Mouse (Mus musculus): ENCODE measurements at regions not wholly inside any gene's neighbourhood (a gene's known extent, or its start where the extent isn't known, plus 50 kb on each side); places are given as distances from the start of the nearest gene placed in this dataset.

- no peak for DNase-seq (ENCODE audit: low spot score in 2 of 2)
Observed at GRCm38 (mm10) chr5:91697075-91697474, 179.7 kb downstream of the Parm1 start.

GRCm38 (mm10) chr5:91696532-91696931, 179.1 kb downstream of the Parm1 start:
- no peak for DNase-seq (ENCODE audit: low spot score in 2 of 2)

- DNase-seq (ENCODE audit: low spot score in 2 of 2) = no peak
Observed at GRCm38 (mm10) chr5:91695632-91696031, 178.2 kb downstream of the Parm1 start.

- no peak for DNase-seq (ENCODE audit: low spot score in 2 of 2)
Observed at GRCm38 (mm10) chr5:91693277-91693676, 175.9 kb downstream of the Parm1 start.

GRCm38 (mm10) chr5:91692292-91692691, 174.9 kb downstream of the Parm1 start:
- DNase-seq (ENCODE audit: low spot score in 2 of 2) = no peak

GRCm38 (mm10) chr5:91678727-91679126, 161.3 kb downstream of the Parm1 start:
- DNase-seq (ENCODE audit: low spot score in 2 of 2) = no peak

Data from thymus, postnatal 10 days (tissue).